Mouse (Mus musculus): Measurements from ENCODE around the gene Tgfa. TPM values are rescaled to one million over a fixed set of nuclear protein-coding genes. Genes with fewer than 3 reads are reported as not detected.

Tgfa gene
- polyA plus RNA-seq, 2 experiments = 2.7 to 3.1 TPM

- no peaks in the 10 kb centered on the region for H3K27me3 ChIP-seq (ENCODE audit: control insufficient read depth, insufficient read depth, low read length)
- no peak overlapping the region for H3K4me3 ChIP-seq (replicated peaks; ENCODE audit: low read length)
- no peaks in the 10 kb centered on the region for H3K9me3 ChIP-seq (ENCODE audit: control insufficient read depth, low read length)
- no peaks in the 10 kb centered on the region for H3K36me3 ChIP-seq (ENCODE audit: control insufficient read depth, insufficient read depth, low read length)
- TF ChIP-seq POLR2A (IDR thresholded peaks at IDR 0.05; ENCODE audit: borderline replicate concordance, extremely low read depth, insufficient read depth, insufficient read length) = no peak
- no peak for DNase-seq (ENCODE audit: low spot score)
- WGBS = 82% methylated on average over 6 of the region's 6 CpGs
- peaks cover 5% of the 10 kb centered on the region; the same call in 1 of the 2 replicates for H3K4me1 ChIP-seq (ENCODE audit: control insufficient read depth, insufficient read depth, low read length)
- H3K4me2 ChIP-seq (replicated peaks; ENCODE audit: low read depth, low read length, severe bottlenecking) = no peak overlapping the region
- no peak for ATAC-seq (ENCODE audit: low FRiP score, low read depth)
- H3K27ac ChIP-seq (replicated peaks; ENCODE audit: low read depth, low read length) = no peak overlapping the region
- H3K9ac ChIP-seq (ENCODE audit: low read depth, low read length, severe bottlenecking) = no peak overlapping the region
Observed at GRCm38 (mm10) chr6:86259242-86259641, 64.2 kb downstream of the Tgfa start.

- no peaks in the 10 kb centered on the region for H3K27me3 ChIP-seq (ENCODE audit: control insufficient read depth, insufficient read depth, low read length)
- H3K36me3 ChIP-seq (ENCODE audit: control insufficient read depth, insufficient read depth, low read length) = no peaks in the 10 kb centered on the region
- H3K4me2 ChIP-seq (replicated peaks; ENCODE audit: low read depth, low read length, severe bottlenecking) = no peak overlapping the region
- H3K27ac ChIP-seq (replicated peaks; ENCODE audit: low read depth, low read length) = 0 out of 2 replicates have a peak overlapping the region, but pooled peaks have one; percentile 16
- TF ChIP-seq POLR2A (IDR thresholded peaks at IDR 0.05; ENCODE audit: borderline replicate concordance, extremely low read depth, insufficient read depth, insufficient read length) = no peak
- peaks cover 5% of the 10 kb centered on the region; the same call in 1 of the 2 replicates for H3K4me1 ChIP-seq (ENCODE audit: control insufficient read depth, insufficient read depth, low read length)
- H3K4me3 ChIP-seq (replicated peaks; ENCODE audit: low read length) = no peak overlapping the region
- ATAC-seq (ENCODE audit: low FRiP score, low read depth) (peak; percentile 85), DNase-seq (ENCODE audit: low spot score) (peak; percentile 22)
- no peaks in the 10 kb centered on the region for H3K9me3 ChIP-seq (ENCODE audit: control insufficient read depth, low read length)
- WGBS = 30% methylated on average over 7 of the region's 7 CpGs
- H3K9ac ChIP-seq (ENCODE audit: low read depth, low read length, severe bottlenecking) = no peak overlapping the region
Observed at GRCm38 (mm10) chr6:86260322-86261050, 65.5 kb downstream of the Tgfa start.

- Histone ChIP-seq H3K4me2 (replicated peaks; ENCODE audit: low read depth, low read length, severe bottlenecking) (no peak overlapping the region), H3K27me3 (ENCODE audit: control insufficient read depth, insufficient read depth, low read length) (no peaks in the 10 kb centered on the region), H3K4me3 (replicated peaks; ENCODE audit: low read length) (no peak overlapping the region), H3K4me1 (ENCODE audit: control insufficient read depth, insufficient read depth, low read length) (no peaks in the 10 kb centered on the region), H3K9ac (ENCODE audit: low read depth, low read length, severe bottlenecking) (no peak overlapping the region), H3K9me3 (ENCODE audit: control insufficient read depth, low read length) (no peaks in the 10 kb centered on the region), H3K27ac (replicated peaks; ENCODE audit: low read depth, low read length) (no peak overlapping the region), H3K36me3 (ENCODE audit: control insufficient read depth, insufficient read depth, low read length) (no peaks in the 10 kb centered on the region)
- ATAC-seq (ENCODE audit: low FRiP score, low read depth) (no peak), DNase-seq (ENCODE audit: low spot score) (no peak)
- 67% methylated on average over 5 of the region's 5 CpGs for WGBS
- TF ChIP-seq POLR2A (IDR thresholded peaks at IDR 0.05; ENCODE audit: borderline replicate concordance, extremely low read depth, insufficient read depth, insufficient read length) = no peak
Observed at GRCm38 (mm10) chr6:86266786-86267185, 71.8 kb downstream of the Tgfa start.

GRCm38 (mm10) chr6:86270373-86271068 lies 75.5 kb downstream of the Tgfa start:
- DNase-seq (ENCODE audit: low spot score) (no peak), ATAC-seq (ENCODE audit: low FRiP score, low read depth) (no peak)
- WGBS = 46% methylated on average over 8 of the region's 8 CpGs
- Histone ChIP-seq H3K4me2 (replicated peaks; ENCODE audit: low read depth, low read length, severe bottlenecking) (no peak overlapping the region), H3K36me3 (ENCODE audit: control insufficient read depth, insufficient read depth, low read length) (no peaks in the 10 kb centered on the region), H3K27ac (replicated peaks; ENCODE audit: low read depth, low read length) (no peak overlapping the region), H3K4me1 (ENCODE audit: control insufficient read depth, insufficient read depth, low read length) (no peaks in the 10 kb centered on the region), H3K27me3 (ENCODE audit: control insufficient read depth, insufficient read depth, low read length) (no peaks in the 10 kb centered on the region), H3K9ac (ENCODE audit: low read depth, low read length, severe bottlenecking) (no peak overlapping the region), H3K9me3 (ENCODE audit: control insufficient read depth, low read length) (no peaks in the 10 kb centered on the region), H3K4me3 (replicated peaks; ENCODE audit: low read length) (no peak overlapping the region)
- TF ChIP-seq POLR2A (IDR thresholded peaks at IDR 0.05; ENCODE audit: borderline replicate concordance, extremely low read depth, insufficient read depth, insufficient read length) = no peak

GRCm38 (mm10) chr6:86271130-86271529 lies 76.1 kb downstream of the Tgfa start:
- DNase-seq (ENCODE audit: low spot score) (no peak), ATAC-seq (ENCODE audit: low FRiP score, low read depth) (no peak)
- 83% methylated on average over 5 of the region's 5 CpGs for WGBS
- no peak for TF ChIP-seq POLR2A (IDR thresholded peaks at IDR 0.05; ENCODE audit: borderline replicate concordance, extremely low read depth, insufficient read depth, insufficient read length)
- no peak overlapping the region for H3K27ac ChIP-seq (replicated peaks; ENCODE audit: low read depth, low read length)
- H3K4me2 ChIP-seq (replicated peaks; ENCODE audit: low read depth, low read length, severe bottlenecking) = no peak overlapping the region
- H3K27me3 ChIP-seq (ENCODE audit: control insufficient read depth, insufficient read depth, low read length) = no peaks in the 10 kb centered on the region
- no peak overlapping the region for H3K4me3 ChIP-seq (replicated peaks; ENCODE audit: low read length)
- H3K36me3 ChIP-seq (ENCODE audit: control insufficient read depth, insufficient read depth, low read length) = no peaks in the 10 kb centered on the region
- no peaks in the 10 kb centered on the region for H3K4me1 ChIP-seq (ENCODE audit: control insufficient read depth, insufficient read depth, low read length)
- H3K9ac ChIP-seq (ENCODE audit: low read depth, low read length, severe bottlenecking) = no peak overlapping the region
- 0 out of 2 replicates have a peak, but pooled peaks cover 3% of the 10 kb centered on the region for H3K9me3 ChIP-seq (ENCODE audit: control insufficient read depth, low read length)

Data from limb, embryonic 14.5 days (tissue).